Mouse (Mus musculus) left cerebral cortex, adult 8-10 months (tissue): ENCODE measurements around the gene Sdsl. TPM values are rescaled to one million over a fixed set of nuclear protein-coding genes. Genes with fewer than 3 reads are reported as not detected.
A peak's percentile ranks its signal among the peaks of the same experiment; 100 is the strongest.

Source experiments
- DNase-seq, 2 experiments: peaks; one replicate each; pipeline ENCODE4 v3.0.0; 2022; ENCODE audit warnings: low spot score in 2 of 2
- total RNA-seq, 4 experiments: library from RNA; stranded (reverse); gene quantifications; 2 replicates each; pipeline ENCODE4 v1.2.4; 2022

Sdsl gene
- total RNA-seq, 4 experiments from 2014 or later: 4.2 to 7.8 (median 6.2) TPM

- no peak for DNase-seq
Observed at GRCm38 (mm10) chr5:120495064-120495702, 22.6 kb upstream of the Sdsl start.

- no peak for DNase-seq
Observed at GRCm38 (mm10) chr5:120493873-120494395, 21.3 kb upstream of the Sdsl start.

DNA sequence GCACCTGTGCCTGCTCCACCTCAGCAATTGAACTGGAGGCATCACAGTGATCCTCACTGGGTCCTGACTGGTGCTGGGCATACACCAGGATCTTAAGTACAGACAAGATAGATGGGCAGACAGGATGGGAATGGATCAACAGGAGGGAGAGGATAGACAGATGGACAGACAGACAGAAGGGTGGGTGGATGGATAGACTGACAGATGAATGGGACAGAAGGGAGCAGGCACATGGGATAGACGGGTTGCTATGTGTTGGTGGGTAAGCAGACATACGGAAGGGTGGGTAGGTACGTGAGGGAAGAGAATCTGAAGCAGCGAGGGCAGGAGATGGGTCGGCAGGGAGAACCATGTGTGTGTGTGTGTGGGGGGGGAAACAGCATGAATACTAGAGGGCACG, 20.8 kb upstream of the Sdsl start:
- DNase-seq: no peak

DNA sequence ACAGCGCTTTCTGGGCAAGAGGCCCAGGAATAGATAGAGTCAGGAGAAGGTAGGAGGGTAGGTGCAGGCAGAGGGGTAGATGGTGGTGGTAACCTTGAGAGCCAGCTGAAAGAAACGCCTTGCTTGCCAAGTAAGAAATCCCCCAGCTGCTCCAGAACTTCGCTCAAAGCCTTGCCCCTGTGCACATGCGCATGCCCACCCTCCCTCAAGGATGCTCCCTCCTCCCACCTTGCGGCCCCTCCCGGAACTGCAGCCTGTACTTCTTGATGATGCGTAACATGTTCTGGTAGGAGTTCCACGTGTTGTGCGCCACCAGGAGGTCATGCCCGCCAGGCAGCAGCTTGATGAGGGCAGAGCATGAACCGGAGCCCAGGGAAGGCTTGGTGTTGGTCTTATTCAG, 19.8 kb upstream of the Sdsl start:
- DNase-seq: peak in 1 of 2 experiments; percentile 34

DNA sequence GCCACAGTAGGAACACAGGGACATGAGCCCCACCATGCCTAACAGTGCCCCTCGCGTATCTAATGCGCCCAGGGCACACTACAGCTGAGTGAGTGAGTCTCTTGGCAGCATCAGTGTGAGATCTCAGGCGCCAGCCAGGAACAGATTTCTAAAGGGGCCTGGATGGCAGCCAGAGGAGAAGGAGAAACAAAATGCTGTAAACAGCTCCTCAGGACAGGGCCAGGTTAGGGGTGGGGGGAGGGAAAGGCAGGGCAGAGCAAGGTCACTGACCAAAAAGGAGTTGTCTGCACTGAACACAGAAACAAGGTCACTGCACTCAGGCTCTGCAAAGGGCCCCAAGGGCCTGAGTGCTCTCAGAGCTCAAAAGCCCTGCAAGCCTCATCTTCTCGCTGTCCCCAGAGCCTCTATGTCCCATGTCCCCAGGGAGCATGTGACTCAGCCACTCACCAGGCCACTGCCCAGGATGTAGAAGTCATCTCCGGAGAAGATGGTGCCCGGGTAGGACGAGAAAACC, 18.1 kb upstream of the Sdsl start:
- DNase-seq: no peak

DNA sequence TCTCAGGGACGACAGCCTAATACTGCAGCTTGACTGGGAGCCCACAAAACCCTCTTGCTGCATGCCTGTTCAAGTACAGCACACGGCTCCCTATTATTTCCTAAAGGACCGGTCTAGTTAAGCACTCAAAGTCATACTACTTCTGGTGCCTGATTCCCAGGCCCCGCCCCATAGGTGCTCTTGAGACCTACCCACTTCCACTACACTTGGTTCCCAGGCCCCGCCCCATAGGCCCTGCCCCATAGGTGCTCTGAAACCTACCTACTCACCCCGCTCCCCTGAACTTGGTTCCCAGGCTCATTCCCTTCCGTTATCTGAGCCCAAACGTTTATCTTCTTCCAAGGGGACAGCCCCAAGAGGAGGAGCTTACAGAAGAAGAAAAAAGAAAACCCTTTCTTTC, 15.2 kb upstream of the Sdsl start:
- no peak for DNase-seq

GRCm38 (mm10) chr5:120483399-120483798, 10.8 kb upstream of the Sdsl start:
- no peak for DNase-seq

DNA sequence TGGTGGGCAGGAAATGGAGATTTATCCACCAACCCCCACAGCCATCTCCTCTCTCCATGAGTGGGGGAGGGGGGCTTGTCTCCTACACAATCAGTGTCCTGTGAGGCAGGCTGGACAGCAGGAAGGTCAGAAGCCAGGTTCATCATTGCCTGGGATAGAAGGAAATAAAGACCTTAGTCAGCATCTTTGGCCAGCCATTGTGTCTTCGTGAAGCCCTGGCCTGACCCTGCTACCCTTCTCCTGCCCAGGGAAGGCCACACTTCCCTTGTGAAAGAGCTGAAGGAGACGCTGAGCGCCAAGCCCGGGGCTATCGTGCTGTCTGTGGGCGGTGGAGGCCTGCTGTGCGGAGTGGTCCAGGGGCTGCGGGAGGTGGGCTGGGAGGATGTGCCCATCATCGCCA, 8.6 kb upstream of the Sdsl start:
- no peak for DNase-seq

DNA sequence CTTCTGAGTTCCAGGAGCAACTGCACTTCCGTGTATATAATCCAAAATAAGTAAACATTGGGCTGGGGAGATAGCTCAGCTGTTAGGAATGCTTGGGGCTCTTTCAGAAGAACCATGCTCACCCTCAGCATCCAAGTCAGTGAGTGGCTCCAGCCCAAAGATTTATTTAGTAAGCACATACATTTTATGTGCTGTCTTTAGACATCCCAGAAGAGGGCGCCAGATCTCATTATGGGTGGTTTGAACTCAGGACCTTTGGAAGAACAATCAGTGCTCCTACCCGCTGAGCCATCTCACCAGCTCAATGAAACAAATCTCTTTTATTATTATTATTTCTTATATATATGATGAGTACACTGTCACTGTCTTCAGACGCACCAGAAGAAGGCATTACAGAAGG, 6.9 kb upstream of the Sdsl start:
- no peak for DNase-seq

DNA sequence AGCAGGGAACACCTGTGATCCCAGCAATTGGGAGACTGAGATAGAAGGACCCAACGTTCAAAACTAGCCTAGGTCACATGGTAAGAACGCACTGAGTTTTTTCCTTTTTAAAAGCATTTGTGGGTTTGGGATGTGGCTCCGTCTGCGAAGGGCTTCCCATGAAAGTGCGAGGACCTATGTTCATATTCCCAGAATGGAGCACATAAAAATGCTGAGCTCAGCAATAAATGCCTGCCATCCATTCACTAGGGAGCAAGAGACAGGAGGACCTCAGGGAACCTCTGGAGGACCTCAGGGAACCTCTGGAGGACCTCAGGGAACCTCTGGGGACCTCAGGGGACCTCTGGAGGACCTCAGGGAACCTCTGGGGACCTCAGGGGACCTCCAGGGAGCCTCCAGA, 5.4 kb upstream of the Sdsl start:
- no peak for DNase-seq

GRCm38 (mm10) chr5:120476296-120476695, 3.7 kb upstream of the Sdsl start, which contains the start of gene Sds:
Gene Sds, plus strand, starts transcription at chr5:120476526.
- no peak for DNase-seq

GRCm38 (mm10) chr5:120475861-120476260, 3.3 kb upstream of the Sdsl start:
- no peak for DNase-seq

DNA sequence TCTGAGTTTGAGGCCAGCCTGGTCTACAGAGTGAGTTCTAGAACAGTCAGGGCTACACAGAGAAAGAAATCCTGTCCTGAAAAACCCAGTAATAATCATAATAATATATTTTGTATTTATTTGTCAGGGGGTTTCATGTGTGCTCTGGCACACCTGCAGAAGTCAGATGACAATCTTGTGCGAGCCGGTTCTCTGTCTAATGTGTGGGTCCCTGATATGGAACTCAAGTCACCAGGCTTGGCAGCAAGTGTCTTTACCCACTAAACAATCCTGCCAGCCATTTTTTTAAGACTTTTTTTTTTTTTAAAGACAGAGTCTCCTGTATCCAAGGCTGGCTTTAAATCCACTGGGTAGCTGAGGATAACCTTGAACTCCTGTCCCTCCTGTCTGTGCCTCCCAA, 751 bp upstream of the Sdsl start:
- DNase-seq: no peak

DNA sequence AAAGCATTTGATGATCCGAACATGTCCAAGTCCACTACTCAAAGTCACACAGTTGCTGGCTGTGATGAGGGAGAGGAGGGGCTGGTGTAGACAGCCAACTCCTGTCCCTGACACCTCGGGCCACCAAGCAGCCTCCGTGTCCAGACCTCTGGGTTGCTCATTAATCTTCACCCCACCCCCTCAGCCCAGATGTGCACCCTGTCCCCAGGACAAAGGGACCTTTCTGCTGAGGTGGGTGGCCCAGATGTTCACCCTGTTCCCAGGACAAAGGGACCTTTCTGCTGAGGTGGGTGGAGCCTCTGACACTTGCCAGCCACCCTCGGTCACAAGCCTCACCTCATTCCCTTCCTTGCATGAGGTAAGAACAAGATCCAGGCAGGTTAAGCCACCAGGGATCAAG, 1.1 kb downstream of the Sdsl start:
- DNase-seq: no peak

GRCm38 (mm10) chr5:120468830-120469229, 3.8 kb downstream of the Sdsl start:
- DNase-seq: no peak

DNA sequence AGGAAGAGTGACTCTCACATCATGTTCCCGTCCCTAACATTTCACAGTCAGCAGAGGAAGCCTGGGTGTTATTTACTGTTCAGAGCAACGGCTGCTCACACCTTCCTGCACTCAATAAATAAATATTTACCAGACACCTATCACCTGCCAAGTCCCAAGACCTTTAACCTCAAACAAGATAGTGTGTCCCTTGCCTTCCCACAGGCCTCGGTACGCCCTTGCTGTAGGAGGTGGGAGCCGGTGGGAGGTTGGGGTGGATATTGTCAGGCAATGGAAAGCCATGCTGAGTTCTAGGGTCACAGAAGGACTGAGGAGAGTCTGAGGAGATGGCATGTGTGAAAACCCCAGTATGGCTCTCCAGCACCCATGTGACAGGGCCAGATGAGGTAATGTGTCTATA, 4.3 kb downstream of the Sdsl start:
- DNase-seq: no peak

DNA sequence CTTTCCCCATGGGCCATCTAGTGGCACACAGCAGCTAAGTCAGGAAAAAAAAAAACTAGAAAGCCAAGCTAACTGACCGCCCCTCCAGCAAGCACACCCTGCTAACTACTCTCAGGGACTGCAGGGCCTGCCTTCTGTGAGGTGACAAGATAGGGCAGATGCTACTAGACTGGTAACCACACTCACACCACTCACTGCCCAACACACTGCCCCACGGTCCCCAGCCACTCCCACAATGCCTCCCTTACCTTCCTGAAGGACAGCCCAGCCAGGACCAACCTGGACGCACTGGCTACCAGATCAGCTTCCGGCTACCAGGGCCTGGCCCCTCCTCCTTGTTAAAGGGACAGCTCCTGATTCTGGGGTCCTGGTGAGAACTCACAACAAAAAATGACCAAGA, 5.6 kb downstream of the Sdsl start:
- DNase-seq: no peak

DNA sequence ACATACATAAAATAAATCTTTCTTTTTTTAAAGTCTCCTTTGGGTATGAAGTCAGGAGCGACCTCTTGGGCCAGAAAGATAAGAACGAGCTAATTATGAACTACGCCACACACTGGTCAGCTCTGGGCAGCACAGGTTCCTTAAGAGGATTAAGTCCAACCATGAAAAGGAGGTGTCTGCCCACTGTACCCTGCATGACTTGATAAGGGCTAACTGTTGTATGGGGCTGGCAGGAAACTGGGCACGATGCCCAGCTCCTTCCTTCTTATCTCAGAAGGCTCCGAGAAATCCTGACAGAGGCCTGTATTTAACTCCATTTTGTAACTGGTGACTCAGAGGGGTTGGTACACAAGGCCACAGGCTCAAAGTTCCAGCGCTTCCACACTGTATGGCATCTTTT, 6.8 kb downstream of the Sdsl start:
- no peak for DNase-seq

GRCm38 (mm10) chr5:120465062-120465461, 7.5 kb downstream of the Sdsl start:
- no peak for DNase-seq

DNA sequence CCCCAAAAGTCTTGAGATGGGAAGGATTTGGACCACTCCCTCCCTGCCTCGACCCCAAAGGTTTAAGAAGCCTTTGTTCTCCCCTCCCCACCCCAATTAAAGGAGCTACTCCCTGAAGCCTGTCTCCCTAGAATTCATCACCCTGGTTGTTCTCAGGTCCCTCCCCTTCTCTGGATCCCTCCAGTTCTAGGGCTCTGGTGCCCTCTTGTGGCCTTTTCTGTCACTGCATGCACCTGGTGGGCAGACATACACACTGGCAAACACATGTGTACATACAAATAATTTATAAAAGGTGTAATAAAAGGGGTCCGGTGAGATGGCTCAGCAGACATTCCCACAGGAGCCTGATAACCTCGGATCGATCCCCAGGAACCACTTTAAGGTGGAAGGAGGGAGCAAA, 8.3 kb downstream of the Sdsl start:
- no peak for DNase-seq

DNA sequence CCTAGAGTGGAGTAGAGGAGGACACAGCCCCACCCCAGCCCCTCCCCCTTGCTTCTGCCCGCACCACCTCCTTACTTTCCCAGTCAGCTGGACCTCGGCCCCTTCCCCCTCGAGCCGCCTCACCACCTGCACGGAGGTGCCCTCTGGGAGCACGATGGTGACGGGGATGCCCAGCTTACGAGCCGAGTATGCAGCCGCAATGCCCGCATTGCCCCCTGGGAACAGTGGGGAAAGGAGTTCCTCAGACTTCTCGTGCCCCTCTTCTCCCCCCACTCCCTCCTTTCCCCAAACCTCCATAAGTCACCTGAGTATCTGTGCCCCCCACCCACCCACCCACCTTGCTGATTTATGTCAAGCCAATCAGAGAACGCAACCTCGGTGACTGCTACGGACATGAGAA, 10.7 kb downstream of the Sdsl start:
- no peak for DNase-seq

DNA sequence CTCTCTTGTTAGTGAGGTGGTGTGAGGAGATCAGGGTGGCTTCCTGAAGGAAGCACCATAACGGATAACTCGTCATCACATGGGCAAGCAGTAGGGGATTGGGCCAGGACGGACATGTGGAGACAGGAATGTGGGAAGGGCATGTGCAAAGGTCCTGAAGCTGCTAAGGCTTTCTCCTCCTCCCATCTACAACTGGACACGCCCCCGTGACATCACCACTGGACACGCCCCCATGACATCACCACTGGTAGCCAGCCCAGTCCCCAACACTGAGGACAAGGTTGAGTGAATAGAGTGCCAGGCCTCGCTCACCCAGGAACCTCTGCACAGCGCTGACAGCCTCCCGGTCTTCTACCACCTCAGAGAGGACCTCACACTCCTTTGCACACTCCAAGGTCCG, 13.5 kb downstream of the Sdsl start:
- no peak for DNase-seq

- DNase-seq: no peak
Observed at GRCm38 (mm10) chr5:120457628-120458027, 15.0 kb downstream of the Sdsl start.
